Mouse (Mus musculus): ENCODE results near the gene Acrbp. TPM values are rescaled to one million over a fixed set of nuclear protein-coding genes. Genes with fewer than 3 reads are reported as not detected.
"Not testable (repeated sequence)": the region's sequence is repeated elsewhere in the genome, so short reads cannot be mapped to it uniquely, and the experiment has no call there.

The Acrbp gene
- polyA plus RNA-seq, 1 experiment from 2014 or later: 2.6 TPM

DNA sequence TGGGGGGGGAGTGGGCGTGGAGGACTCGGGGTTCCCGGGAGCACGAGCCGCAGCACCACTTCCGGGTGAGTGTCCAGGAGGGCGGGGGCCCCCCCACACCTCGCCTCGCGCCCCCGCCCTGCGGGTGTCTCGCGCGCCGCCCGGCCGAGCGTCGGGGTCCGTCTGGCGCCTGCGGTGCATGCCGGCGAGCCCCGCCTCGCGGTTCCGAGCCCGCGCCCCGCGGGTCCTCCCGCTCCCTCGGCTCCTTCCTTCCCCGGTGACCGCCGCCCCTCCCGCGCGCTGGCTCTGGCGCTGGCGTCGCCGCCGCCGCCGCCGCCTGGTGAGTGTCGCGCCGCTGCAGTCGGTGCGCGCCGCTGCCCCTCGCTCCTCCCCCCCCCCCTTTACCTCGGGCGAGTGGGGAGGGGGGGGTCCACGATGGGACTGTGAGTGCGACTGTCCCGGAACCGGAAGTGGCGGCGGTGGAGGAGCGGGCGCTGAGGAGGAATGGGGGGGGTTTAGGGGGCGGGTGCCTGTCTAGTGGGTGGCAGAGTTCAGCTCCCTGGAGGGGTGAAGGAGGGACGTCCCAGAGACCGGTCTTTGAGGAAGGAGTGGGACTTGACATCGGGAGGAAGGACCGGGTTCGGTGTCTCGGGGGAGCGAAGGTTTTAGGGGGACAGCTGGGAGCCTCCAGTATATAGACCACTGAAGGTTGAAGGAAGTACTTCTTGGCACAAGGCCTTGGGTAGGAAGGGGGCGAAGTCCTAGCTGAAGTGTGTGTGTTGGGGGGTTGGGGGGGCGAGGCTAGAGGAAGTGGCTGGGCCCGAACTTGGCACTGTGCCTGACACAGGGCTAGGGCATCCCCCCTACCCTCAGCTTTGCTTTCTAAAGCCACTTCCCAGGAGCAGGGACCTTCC, 40.1 kb upstream of the Acrbp start:
- H3K27ac ChIP-seq (replicated peaks): peak overlapping the region; percentile 99
- peak; percentile 85 for ATAC-seq (ENCODE audit: low FRiP score, low TSS enrichment)
- no peak for TF ChIP-seq CTCF (IDR thresholded peaks at IDR 0.05; ENCODE audit: low read depth)
- no peak for TF ChIP-seq EP300 (optimal IDR thresholded peaks at IDR 0.05)
- peak overlapping the region; percentile 94 for H3K9ac ChIP-seq (ENCODE audit: low read length)
- H3K27me3 ChIP-seq (ENCODE audit: control insufficient read depth, insufficient read depth, low read length): no peaks in the 10 kb centered on the region
- 0% methylated on average over 35 of the region's 78 CpGs for WGBS
- peak overlapping the region; percentile 83 for H3K4me3 ChIP-seq (ENCODE audit: low read depth, low read length)
- H3K4me1 ChIP-seq (replicated peaks; ENCODE audit: control insufficient read depth, insufficient read depth): no peaks in the 10 kb centered on the region
- H3K36me3 ChIP-seq (ENCODE audit: control insufficient read depth, insufficient read depth, low read length): no peaks in the 10 kb centered on the region
- peak; percentile 89 for DNase-seq (ENCODE audit: low spot score)
- H3K4me2 ChIP-seq (replicated peaks; ENCODE audit: low read depth): peak overlapping the region; percentile 72
- no peaks in the 10 kb centered on the region for H3K9me3 ChIP-seq (ENCODE audit: control insufficient read depth, low read length)

DNA sequence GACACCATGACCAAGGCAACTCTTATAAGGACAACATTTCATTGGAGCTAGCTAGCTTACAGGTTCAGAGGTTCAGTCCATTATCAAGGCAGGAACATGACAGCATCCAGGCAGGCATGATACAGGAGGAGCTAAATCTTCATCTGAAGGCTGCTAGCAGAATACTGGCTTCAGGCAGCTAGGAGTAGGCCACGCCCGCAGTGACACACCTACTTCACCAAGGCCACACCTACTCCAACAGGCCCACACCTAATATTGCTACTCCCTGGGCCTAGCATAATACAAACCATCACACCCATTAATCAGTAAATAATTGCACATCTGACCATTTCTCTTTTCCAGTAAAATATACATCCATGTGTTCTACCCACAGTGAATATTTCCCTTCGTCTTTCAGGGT, 31.8 kb upstream of the Acrbp start:
- ATAC-seq (ENCODE audit: low FRiP score, low TSS enrichment): peak; percentile 84

DNA sequence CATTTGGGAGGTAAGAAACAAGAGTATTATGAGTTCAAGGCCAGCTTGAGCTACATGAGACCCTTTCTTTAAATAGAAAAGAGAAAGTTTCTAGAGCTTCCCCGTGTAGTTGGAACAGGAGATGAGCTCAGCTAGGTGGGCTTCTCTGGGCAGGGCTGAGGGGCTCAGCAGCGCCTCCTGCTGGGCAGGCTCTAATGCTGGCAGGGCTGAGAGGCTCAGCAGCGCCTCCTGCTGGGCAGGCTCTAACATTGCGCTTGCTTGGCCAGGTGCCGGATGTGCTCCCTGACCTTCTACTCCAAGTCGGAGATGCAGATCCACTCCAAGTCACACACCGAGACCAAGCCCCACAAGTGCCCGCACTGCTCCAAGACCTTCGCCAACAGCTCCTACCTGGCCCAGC, 19.0 kb upstream of the Acrbp start:
- peak; percentile 93 for TF ChIP-seq CTCF (IDR thresholded peaks at IDR 0.05; ENCODE audit: low read depth)
- H3K4me2 ChIP-seq (replicated peaks; ENCODE audit: low read depth); H3K4me3 ChIP-seq (ENCODE audit: low read depth, low read length); H3K4me1 ChIP-seq (replicated peaks; ENCODE audit: control insufficient read depth, insufficient read depth); H3K9ac ChIP-seq (ENCODE audit: low read length); H3K27me3 ChIP-seq (ENCODE audit: control insufficient read depth, insufficient read depth, low read length); H3K27ac ChIP-seq (replicated peaks); H3K9me3 ChIP-seq (ENCODE audit: control insufficient read depth, low read length): not testable (repeated sequence)
- peaks cover 27% of the 10 kb centered on the region for H3K36me3 ChIP-seq (ENCODE audit: control insufficient read depth, insufficient read depth, low read length)
- ATAC-seq (ENCODE audit: low FRiP score, low TSS enrichment): peak; percentile 49; the same call in 1 of the 2 replicates
- WGBS: 28% methylated on average over 6 of the region's 9 CpGs
- DNase-seq (ENCODE audit: low spot score): peak; percentile 81

More for the DNA sequence above, 31.8 kb upstream of the Acrbp start:
- H3K27ac ChIP-seq (replicated peaks): no peak overlapping the region
- 95% methylated on average over 3 of the region's 3 CpGs for WGBS
- no peak overlapping the region for H3K4me2 ChIP-seq (replicated peaks; ENCODE audit: low read depth)
- no peak for TF ChIP-seq CTCF (IDR thresholded peaks at IDR 0.05; ENCODE audit: low read depth)
- no peak for TF ChIP-seq EP300 (optimal IDR thresholded peaks at IDR 0.05)
- H3K27me3 ChIP-seq (ENCODE audit: control insufficient read depth, insufficient read depth, low read length): no peaks in the 10 kb centered on the region
- no peaks in the 10 kb centered on the region for H3K4me1 ChIP-seq (replicated peaks; ENCODE audit: control insufficient read depth, insufficient read depth)
- DNase-seq (ENCODE audit: low spot score): peak; percentile 69
- H3K36me3 ChIP-seq (ENCODE audit: control insufficient read depth, insufficient read depth, low read length): peaks cover 9% of the 10 kb centered on the region; the same call in 1 of the 2 replicates
- no peak overlapping the region for H3K4me3 ChIP-seq (ENCODE audit: low read depth, low read length)
- H3K9ac ChIP-seq (ENCODE audit: low read length): no peak overlapping the region
- H3K9me3 ChIP-seq (ENCODE audit: control insufficient read depth, low read length): no peaks in the 10 kb centered on the region

DNA sequence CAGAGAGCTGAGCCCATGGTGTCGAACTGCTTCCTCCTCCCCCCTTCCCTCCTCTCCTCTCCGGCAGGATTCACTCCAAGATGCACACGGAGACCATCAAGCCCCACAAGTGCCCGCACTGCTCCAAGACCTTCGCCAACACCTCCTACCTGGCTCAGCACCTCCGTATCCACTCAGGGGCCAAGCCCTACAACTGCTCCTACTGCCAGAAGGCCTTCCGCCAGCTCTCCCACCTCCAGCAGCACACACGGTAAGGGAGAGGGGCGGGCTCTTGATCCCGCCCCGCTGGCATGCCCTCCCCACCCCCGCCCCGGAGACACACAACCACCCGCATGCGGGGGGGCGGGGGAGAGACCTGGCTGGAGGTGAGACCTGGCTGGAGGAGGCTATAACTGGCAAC, 17.9 kb upstream of the Acrbp start:
- peak; percentile 45 for ATAC-seq (ENCODE audit: low FRiP score, low TSS enrichment)
- DNase-seq (ENCODE audit: low spot score): no peak
- H3K27ac ChIP-seq (replicated peaks): no peak overlapping the region
- H3K4me1 ChIP-seq (replicated peaks; ENCODE audit: control insufficient read depth, insufficient read depth): no peaks in the 10 kb centered on the region
- no peaks in the 10 kb centered on the region for H3K27me3 ChIP-seq (ENCODE audit: control insufficient read depth, insufficient read depth, low read length)
- 83% methylated on average over 14 of the region's 16 CpGs for WGBS
- TF ChIP-seq CTCF (IDR thresholded peaks at IDR 0.05; ENCODE audit: low read depth) (no peak), EP300 (optimal IDR thresholded peaks at IDR 0.05) (no peak)
- H3K9me3 ChIP-seq (ENCODE audit: control insufficient read depth, low read length): no peaks in the 10 kb centered on the region
- no peak overlapping the region for H3K9ac ChIP-seq (ENCODE audit: low read length)
- no peak overlapping the region for H3K4me2 ChIP-seq (replicated peaks; ENCODE audit: low read depth)
- H3K36me3 ChIP-seq (ENCODE audit: control insufficient read depth, insufficient read depth, low read length): peaks cover 30% of the 10 kb centered on the region
- no peak overlapping the region for H3K4me3 ChIP-seq (ENCODE audit: low read depth, low read length)

DNA sequence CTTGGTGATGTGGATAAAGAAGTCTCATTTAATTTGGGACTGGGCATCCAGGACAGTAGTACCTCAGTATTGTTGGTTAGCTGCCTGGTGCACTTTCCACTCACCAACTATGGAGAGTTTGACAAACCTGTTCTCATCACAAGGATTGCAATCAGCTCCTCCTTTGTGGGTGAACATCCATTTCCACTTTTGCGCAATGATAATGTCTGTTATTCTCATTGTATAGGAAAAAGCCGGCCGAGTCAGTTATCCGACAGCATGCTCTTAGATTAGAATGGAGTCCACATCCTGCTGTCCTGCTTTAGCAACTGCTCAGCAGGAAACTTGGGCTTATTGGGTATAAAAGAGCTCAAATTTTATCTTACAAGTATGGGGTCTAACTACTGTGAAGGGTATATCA, 10.8 kb upstream of the Acrbp start:
- Histone ChIP-seq H3K4me3 (ENCODE audit: low read depth, low read length) (no peak overlapping the region), H3K27me3 (ENCODE audit: control insufficient read depth, insufficient read depth, low read length) (no peaks in the 10 kb centered on the region), H3K9me3 (ENCODE audit: control insufficient read depth, low read length) (no peaks in the 10 kb centered on the region), H3K4me2 (replicated peaks; ENCODE audit: low read depth) (peak overlapping the region; percentile 54), H3K27ac (replicated peaks) (no peak overlapping the region), H3K9ac (ENCODE audit: low read length) (no peak overlapping the region), H3K4me1 (replicated peaks; ENCODE audit: control insufficient read depth, insufficient read depth) (no peaks in the 10 kb centered on the region), H3K36me3 (ENCODE audit: control insufficient read depth, insufficient read depth, low read length) (peaks cover 13% of the 10 kb centered on the region)
- DNase-seq (ENCODE audit: low spot score): no peak
- no peak for ATAC-seq (ENCODE audit: low FRiP score, low TSS enrichment)
- 87% methylated on average over 4 of the region's 4 CpGs for WGBS
- TF ChIP-seq EP300 (optimal IDR thresholded peaks at IDR 0.05): no peak

DNA sequence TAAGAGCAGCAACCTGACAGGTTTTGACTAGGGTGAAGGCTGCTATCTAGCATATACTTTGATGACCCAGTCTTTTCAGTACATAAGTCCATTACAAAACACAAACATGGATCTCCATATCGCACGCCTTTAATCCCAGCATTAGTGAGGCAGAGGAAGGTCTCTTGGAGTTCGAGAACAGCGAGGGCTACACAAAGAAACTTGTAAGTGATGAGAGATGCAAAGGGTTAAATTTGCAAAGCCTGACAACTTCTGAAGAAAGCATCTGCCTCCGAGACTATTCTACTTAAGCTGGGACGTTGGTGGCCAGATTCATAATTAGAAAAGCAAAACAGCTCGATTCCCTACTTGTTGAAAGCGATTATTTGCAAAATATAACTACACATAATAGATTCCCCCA, 10.4 kb upstream of the Acrbp start:
- Histone ChIP-seq H3K27me3 (ENCODE audit: control insufficient read depth, insufficient read depth, low read length) (no peaks in the 10 kb centered on the region), H3K4me1 (replicated peaks; ENCODE audit: control insufficient read depth, insufficient read depth) (no peaks in the 10 kb centered on the region), H3K9ac (ENCODE audit: low read length) (peak overlapping the region; percentile 28; the same call in 1 of the 2 replicates), H3K4me3 (ENCODE audit: low read depth, low read length) (peak overlapping the region; percentile 69), H3K27ac (replicated peaks) (peak overlapping the region; percentile 69; the same call in 1 of the 2 replicates), H3K36me3 (ENCODE audit: control insufficient read depth, insufficient read depth, low read length) (peaks cover 13% of the 10 kb centered on the region), H3K4me2 (replicated peaks; ENCODE audit: low read depth) (peak overlapping the region; percentile 54), H3K9me3 (ENCODE audit: control insufficient read depth, low read length) (no peaks in the 10 kb centered on the region)
- WGBS: 5% methylated on average over 8 of the region's 8 CpGs
- DNase-seq (ENCODE audit: low spot score) (no peak), ATAC-seq (ENCODE audit: low FRiP score, low TSS enrichment) (0 out of 2 replicates have a peak, but pooled peaks have one; percentile 4)
- TF ChIP-seq EP300 (optimal IDR thresholded peaks at IDR 0.05) (no peak), CTCF (IDR thresholded peaks at IDR 0.05; ENCODE audit: low read depth) (no peak)

All from stomach, postnatal 0 days (tissue).